Mouse (Mus musculus): ENCODE measurements around the gene Ddx50.

DNA sequence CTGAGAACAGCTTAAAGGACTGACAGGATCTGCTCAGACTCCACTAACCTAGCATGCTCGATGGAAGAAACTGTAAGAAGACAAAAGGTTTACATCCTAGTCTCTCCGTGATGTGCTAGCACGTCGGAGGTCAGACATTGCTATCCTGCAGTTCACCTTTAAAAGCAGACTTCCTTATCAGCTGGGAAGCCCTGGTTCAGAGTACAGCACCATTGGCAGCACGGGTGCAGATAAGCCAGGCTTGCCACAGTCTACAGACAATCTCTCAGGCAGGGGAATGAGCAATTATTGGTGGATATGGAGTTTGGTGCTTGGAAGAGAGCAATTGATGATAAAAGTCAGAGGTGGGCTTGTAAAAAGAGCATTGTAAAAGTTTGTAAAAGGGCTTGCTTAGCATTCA lies 17.0 kb upstream of the Ddx50 start:
- TF ChIP-seq CTCF (IDR thresholded peaks at IDR 0.05; ENCODE audit: low read depth, low read length): no peak
- TF ChIP-seq POLR2A (IDR thresholded peaks at IDR 0.05; ENCODE audit: borderline replicate concordance, low read depth, low read length): no peak

Measured in bone marrow macrophage, adult 2 months (primary cell).